Comparison of ENCODE assay signal across 8 mouse cellular contexts in genomic region chr16:4598041-4598440, GRCm38 (mm10). TPM values are rescaled to one million over a fixed set of nuclear protein-coding genes. Genes with fewer than 3 reads are reported as not detected.
A peak's percentile ranks its signal among the peaks of the same experiment; 100 is the strongest.
DNase-seq lines count a peak whose midpoint lies in the region; ATAC-seq and TF ChIP-seq lines count a peak whose summit lies in the region.

No protein-coding gene starts in this region.

- peaks cover 83% of the 10 kb centered on the region for H3K4me1 ChIP-seq in heart, embryonic 11.5 days (ENCODE audit: control insufficient read depth, insufficient read depth, low read length)
- peaks cover 93% of the 10 kb centered on the region for H3K4me1 ChIP-seq in midbrain, embryonic 10.5 days
- H3K4me1 ChIP-seq in midbrain, postnatal 0 days (ENCODE audit: insufficient read depth, low read length), result peaks cover 20% of the 10 kb centered on the region; the same call in 1 of the 2 replicates
- peaks cover 88% of the 10 kb centered on the region for H3K4me1 ChIP-seq in limb, embryonic 12.5 days (replicated peaks)
- peaks cover 19% of the 10 kb centered on the region for H3K4me1 ChIP-seq in liver, postnatal 0 days (ENCODE audit: insufficient read depth)

- 0 out of 2 replicates have a peak overlapping the region, but pooled peaks have one; percentile 6 for H3K9ac ChIP-seq in heart, embryonic 11.5 days (ENCODE audit: low read depth, low read length)
- H3K9ac ChIP-seq in midbrain, postnatal 0 days (replicated peaks; ENCODE audit: low read length, poor library complexity, severe bottlenecking), result no peak overlapping the region
- H3K9ac ChIP-seq in limb, embryonic 12.5 days (replicated peaks), result peak overlapping the region; percentile 50; the same call in 1 of the 2 replicates
- no peak overlapping the region for H3K9ac ChIP-seq in liver, postnatal 0 days (replicated peaks)

- DNase-seq in heart, postnatal 25 days (ENCODE audit: low spot score), result no peak
- no peak for DNase-seq in midbrain, embryonic 10.5 days (ENCODE audit: low spot score)
- no peak for DNase-seq in midbrain, postnatal 0 days (ENCODE audit: low spot score)
- DNase-seq in adrenal gland, postnatal 10 days, result no peak
- DNase-seq in liver, postnatal 0 days, result no peak
- DNase-seq in right cerebral cortex, postnatal 10 days (ENCODE audit: low spot score in 2 of 2), result no peak

- H3K4me3 ChIP-seq in heart, embryonic 11.5 days (ENCODE audit: low read depth, low read length), result no peak overlapping the region
- peak overlapping the region; percentile 77 for H3K4me3 ChIP-seq in midbrain, embryonic 10.5 days
- no peak overlapping the region for H3K4me3 ChIP-seq in midbrain, postnatal 0 days (ENCODE audit: low read depth, low read length)
- peak overlapping the region; percentile 89 for H3K4me3 ChIP-seq in limb, embryonic 12.5 days (replicated peaks)
- no peak overlapping the region for H3K4me3 ChIP-seq in liver, postnatal 0 days (ENCODE audit: low read depth, low read length)

- intact Hi-C loops in heart, postnatal 25 days (cut with DNase I), result no loop called here

- WGBS in heart, embryonic 11.5 days (ENCODE audit: insufficient replicate concordance), result 62% methylated on average over 5 of the region's 5 CpGs
- WGBS in midbrain, embryonic 10.5 days, result 70% methylated on average over 5 of the region's 5 CpGs
- WGBS in midbrain, postnatal 0 days, result 67% methylated on average over 5 of the region's 5 CpGs
- WGBS in limb, embryonic 12.5 days, result 54% methylated on average over 5 of the region's 5 CpGs
- 79% methylated on average over 5 of the region's 5 CpGs for WGBS in liver, postnatal 0 days (ENCODE audit: insufficient replicate concordance)

- no peak for TF ChIP-seq CTCF in midbrain, postnatal 0 days (IDR thresholded peaks at IDR 0.05)
- TF ChIP-seq CTCF in liver, postnatal 0 days (IDR thresholded peaks at IDR 0.05; ENCODE audit: low read depth), result no peak

- TF ChIP-seq EP300 in liver, postnatal 0 days (IDR thresholded peaks at IDR 0.05; ENCODE audit: low read depth), result no peak

- H3K9me3 ChIP-seq in heart, embryonic 11.5 days (replicated peaks; ENCODE audit: control insufficient read depth, low read length), result no peaks in the 10 kb centered on the region
- no peaks in the 10 kb centered on the region for H3K9me3 ChIP-seq in midbrain, embryonic 10.5 days (replicated peaks)
- no peaks in the 10 kb centered on the region for H3K9me3 ChIP-seq in midbrain, postnatal 0 days (ENCODE audit: low read length)
- H3K9me3 ChIP-seq in limb, embryonic 12.5 days, result no peaks in the 10 kb centered on the region
- H3K9me3 ChIP-seq in liver, postnatal 0 days (ENCODE audit: low read length), result no peaks in the 10 kb centered on the region

- H3K36me3 ChIP-seq in heart, embryonic 11.5 days (ENCODE audit: control insufficient read depth, insufficient read depth, low read length), result no peaks in the 10 kb centered on the region
- 0 out of 2 replicates have a peak, but pooled peaks cover 10% of the 10 kb centered on the region for H3K36me3 ChIP-seq in midbrain, embryonic 10.5 days
- no peaks in the 10 kb centered on the region for H3K36me3 ChIP-seq in midbrain, postnatal 0 days (ENCODE audit: insufficient read depth, low read length)
- H3K36me3 ChIP-seq in limb, embryonic 12.5 days, result no peaks in the 10 kb centered on the region
- H3K36me3 ChIP-seq in liver, postnatal 0 days (replicated peaks; ENCODE audit: insufficient read depth, low read length), result no peaks in the 10 kb centered on the region

- ATAC-seq in heart, embryonic 11.5 days (replicated peaks; ENCODE audit: insufficient number of reproducible peaks, low FRiP score, low TSS enrichment), result no peak
- ATAC-seq in midbrain, postnatal 0 days (ENCODE audit: low FRiP score), result no peak
- no peak for ATAC-seq in limb, embryonic 12.5 days (ENCODE audit: insufficient number of reproducible peaks, insufficient read depth, low FRiP score, low TSS enrichment, low read depth)
- no peak for ATAC-seq in liver, postnatal 0 days

- no peak overlapping the region for H3K27ac ChIP-seq in heart, embryonic 11.5 days (ENCODE audit: low read depth, low read length)
- peak overlapping the region; percentile 99 for H3K27ac ChIP-seq in midbrain, embryonic 10.5 days (replicated peaks)
- no peak overlapping the region for H3K27ac ChIP-seq in midbrain, postnatal 0 days (ENCODE audit: low read depth, low read length)
- H3K27ac ChIP-seq in limb, embryonic 12.5 days, result peak overlapping the region; percentile 78
- no peak overlapping the region for H3K27ac ChIP-seq in liver, postnatal 0 days (ENCODE audit: low read depth)

- H3K4me2 ChIP-seq in heart, embryonic 11.5 days, result no peak overlapping the region
- H3K4me2 ChIP-seq in midbrain, postnatal 0 days (ENCODE audit: low read depth, low read length, poor library complexity, severe bottlenecking), result no peak overlapping the region
- H3K4me2 ChIP-seq in limb, embryonic 12.5 days, result peak overlapping the region; percentile 99
- H3K4me2 ChIP-seq in liver, postnatal 0 days (ENCODE audit: low read depth, low read length), result no peak overlapping the region

- H3K27me3 ChIP-seq in heart, embryonic 11.5 days (ENCODE audit: control insufficient read depth, insufficient read depth, low read length), result no peaks in the 10 kb centered on the region
- no peaks in the 10 kb centered on the region for H3K27me3 ChIP-seq in midbrain, embryonic 10.5 days (ENCODE audit: low read depth, poor library complexity, severe bottlenecking)
- no peaks in the 10 kb centered on the region for H3K27me3 ChIP-seq in midbrain, postnatal 0 days (ENCODE audit: insufficient read depth, low read length)
- no peaks in the 10 kb centered on the region for H3K27me3 ChIP-seq in limb, embryonic 12.5 days
- peaks cover 24% of the 10 kb centered on the region for H3K27me3 ChIP-seq in liver, postnatal 0 days (ENCODE audit: insufficient read depth, low read length)

RNA-seq across cellular contexts. Expression of gene Glis2, which starts 3.5 kb away (rescaled TPM):
- polyA plus RNA-seq in heart, embryonic 11.5 days (2014; fragmentation: Nextera tagmentation; extraction: Ambion mirVana), result 19.3 and 23.3 TPM in 2 replicates
- total RNA-seq in heart, postnatal 25 days (2021), result 10 to 100 TPM; 16.6 to 20.3 TPM
- 23.0 and 23.6 TPM in 2 replicates for polyA plus RNA-seq in midbrain, embryonic 10.5 days (2016; fragmentation: Nextera tagmentation; extraction: Ambion mirVana)
- 20.0 and 20.6 TPM in 2 replicates for total RNA-seq in midbrain, postnatal 0 days (2014; rRNA removed)
- polyA plus RNA-seq in midbrain, postnatal 0 days (2015; fragmentation: Nextera tagmentation; extraction: Ambion mirVana), result 10.8 and 12.0 TPM in 2 replicates
- 28.4 and 32.6 TPM in 2 replicates for polyA plus RNA-seq in limb, embryonic 12.5 days (2016; fragmentation: Nextera tagmentation; extraction: Ambion mirVana)
- total RNA-seq in adrenal gland, postnatal 10 days (2021), result 10 to 100 TPM; 22.9 to 34.3 TPM
- 1.7 and 1.9 TPM in 2 replicates for polyA plus RNA-seq in liver, postnatal 0 days (2015; fragmentation: Nextera tagmentation; extraction: Ambion mirVana)

RNA-seq across cellular contexts. Expression of gene Pam16, which starts 26.7 kb away (rescaled TPM):
- 119 and 134 TPM in 2 replicates for polyA plus RNA-seq in heart, embryonic 11.5 days (2014; fragmentation: Nextera tagmentation; extraction: Ambion mirVana)
- 100 to 1,000 TPM; 129 to 141 TPM for total RNA-seq in heart, postnatal 25 days (2021)
- 91.0 and 94.8 TPM in 2 replicates for polyA plus RNA-seq in midbrain, embryonic 10.5 days (2016; fragmentation: Nextera tagmentation; extraction: Ambion mirVana)
- total RNA-seq in midbrain, postnatal 0 days (2014; rRNA removed), result 31.7 and 40.2 TPM in 2 replicates
- polyA plus RNA-seq in midbrain, postnatal 0 days (2015; fragmentation: Nextera tagmentation; extraction: Ambion mirVana), result 134 TPM in 2 replicates
- 111 and 120 TPM in 2 replicates for polyA plus RNA-seq in limb, embryonic 12.5 days (2016; fragmentation: Nextera tagmentation; extraction: Ambion mirVana)
- total RNA-seq in adrenal gland, postnatal 10 days (2021), result 100 to 1,000 TPM; 115 to 116 TPM
- polyA plus RNA-seq in liver, postnatal 0 days (2015; fragmentation: Nextera tagmentation; extraction: Ambion mirVana), result 59.7 and 66.3 TPM in 2 replicates

RNA-seq across cellular contexts. Expression of gene Tfap4, which starts 38.4 kb away (rescaled TPM):
- polyA plus RNA-seq in heart, embryonic 11.5 days (2014; fragmentation: Nextera tagmentation; extraction: Ambion mirVana), result 7.3 and 9.4 TPM in 2 replicates
- 1 to 10 TPM; 3.5 to 4.2 TPM for total RNA-seq in heart, postnatal 25 days (2021)
- polyA plus RNA-seq in midbrain, embryonic 10.5 days (2016; fragmentation: Nextera tagmentation; extraction: Ambion mirVana), result 28.0 and 32.6 TPM in 2 replicates
- total RNA-seq in midbrain, postnatal 0 days (2014; rRNA removed), result 6.7 and 6.8 TPM in 2 replicates
- 5.2 and 5.9 TPM in 2 replicates for polyA plus RNA-seq in midbrain, postnatal 0 days (2015; fragmentation: Nextera tagmentation; extraction: Ambion mirVana)
- polyA plus RNA-seq in limb, embryonic 12.5 days (2016; fragmentation: Nextera tagmentation; extraction: Ambion mirVana), result 29.1 and 31.0 TPM in 2 replicates
- total RNA-seq in adrenal gland, postnatal 10 days (2021), result 10 to 100 TPM in 1 of 2 experiments, 1 to 10 TPM in 1; 6.5 to 12.3 TPM
- 3.9 and 5.6 TPM in 2 replicates for polyA plus RNA-seq in liver, postnatal 0 days (2015; fragmentation: Nextera tagmentation; extraction: Ambion mirVana)

RNA-seq across cellular contexts. Expression of gene Vasn, which starts 41.7 kb away (rescaled TPM):
- polyA plus RNA-seq in heart, embryonic 11.5 days (2014; fragmentation: Nextera tagmentation; extraction: Ambion mirVana), result 9.5 and 10.6 TPM in 2 replicates
- 10 to 100 TPM in 1 of 2 experiments, 1 to 10 TPM in 1; 9.8 to 12.0 TPM for total RNA-seq in heart, postnatal 25 days (2021)
- polyA plus RNA-seq in midbrain, embryonic 10.5 days (2016; fragmentation: Nextera tagmentation; extraction: Ambion mirVana), result 9.0 and 10.6 TPM in 2 replicates
- 12.0 and 14.2 TPM in 2 replicates for total RNA-seq in midbrain, postnatal 0 days (2014; rRNA removed)
- polyA plus RNA-seq in midbrain, postnatal 0 days (2015; fragmentation: Nextera tagmentation; extraction: Ambion mirVana), result 4.7 TPM in 2 replicates
- polyA plus RNA-seq in limb, embryonic 12.5 days (2016; fragmentation: Nextera tagmentation; extraction: Ambion mirVana), result 29.4 and 30.4 TPM in 2 replicates
- 10 to 100 TPM; 10.0 to 14.7 TPM for total RNA-seq in adrenal gland, postnatal 10 days (2021)
- 1.6 and 1.9 TPM in 2 replicates for polyA plus RNA-seq in liver, postnatal 0 days (2015; fragmentation: Nextera tagmentation; extraction: Ambion mirVana)

RNA-seq across cellular contexts. Expression of gene Dnaja3, which starts 41.7 kb away (rescaled TPM):
- polyA plus RNA-seq in heart, embryonic 11.5 days (2014; fragmentation: Nextera tagmentation; extraction: Ambion mirVana), result 63.6 and 72.6 TPM in 2 replicates
- 100 to 1,000 TPM; 149 TPM for total RNA-seq in heart, postnatal 25 days (2021)
- polyA plus RNA-seq in midbrain, embryonic 10.5 days (2016; fragmentation: Nextera tagmentation; extraction: Ambion mirVana), result 59.9 and 66.1 TPM in 2 replicates
- total RNA-seq in midbrain, postnatal 0 days (2014; rRNA removed), result 62.1 and 65.5 TPM in 2 replicates
- 54.1 and 57.0 TPM in 2 replicates for polyA plus RNA-seq in midbrain, postnatal 0 days (2015; fragmentation: Nextera tagmentation; extraction: Ambion mirVana)
- 55.1 and 58.0 TPM in 2 replicates for polyA plus RNA-seq in limb, embryonic 12.5 days (2016; fragmentation: Nextera tagmentation; extraction: Ambion mirVana)
- total RNA-seq in adrenal gland, postnatal 10 days (2021), result 100 to 1,000 TPM; 161 to 167 TPM
- 66.0 and 70.5 TPM in 2 replicates for polyA plus RNA-seq in liver, postnatal 0 days (2015; fragmentation: Nextera tagmentation; extraction: Ambion mirVana)

Comparison
In these comparisons a context has a peak if more than half of its experiments do, and no peak if none do; other contexts are left out.
1. H3K27ac ChIP-seq: peak in midbrain, embryonic 10.5 days (single experiment) and limb, embryonic 12.5 days (single experiment); none in heart, embryonic 11.5 days (single experiment), midbrain, postnatal 0 days (single experiment) and liver, postnatal 0 days (single experiment).
2. H3K4me3 ChIP-seq: peak in midbrain, embryonic 10.5 days (single experiment) and limb, embryonic 12.5 days (single experiment); none in heart, embryonic 11.5 days (single experiment), midbrain, postnatal 0 days (single experiment) and liver, postnatal 0 days (single experiment).
3. H3K9ac ChIP-seq: peak in heart, embryonic 11.5 days (single experiment) and limb, embryonic 12.5 days (single experiment); none in midbrain, postnatal 0 days (single experiment) and liver, postnatal 0 days (single experiment).